18 mouse cellular contexts compared by ENCODE assay signal in genomic region chr10:87286831-87287230, GRCm38 (mm10).
"Had no signal": no experiment of that assay in that cellular context is flagged by ENCODE, and none has a peak within 500 bp of the region (broad histone marks: within the 10 kb centered on the region; RNA-seq: fewer than 3 reads in every experiment).

No protein-coding gene starts in this region.

- H3K4me2 ChIP-seq: lung, embryonic 14.5 days; neural tube, embryonic 13.5 days; neural tube, embryonic 15.5 days had no signal

- H3K4me1 ChIP-seq: midbrain, embryonic 10.5 days; neural tube, embryonic 13.5 days; neural tube, embryonic 15.5 days had no signal

- H3K9ac ChIP-seq: lung, embryonic 14.5 days; neural tube, embryonic 13.5 days; neural tube, embryonic 15.5 days had no signal

- H3K9me3 ChIP-seq: midbrain, embryonic 10.5 days; neural tube, embryonic 13.5 days; neural tube, embryonic 15.5 days had no signal

- H3K27ac ChIP-seq: midbrain, embryonic 10.5 days; neural tube, embryonic 13.5 days; neural tube, embryonic 15.5 days had no signal

- H3K4me3 ChIP-seq: midbrain, embryonic 10.5 days; myocyte; neural tube, embryonic 13.5 days; neural tube, embryonic 15.5 days had no signal

- ATAC-seq: midbrain, embryonic 16.5 days had no signal

- H3K36me3 ChIP-seq: midbrain, embryonic 10.5 days; neural tube, embryonic 13.5 days; neural tube, embryonic 15.5 days had no signal

- DNase-seq: lung, adult 18-20 months; lung, embryonic 14.5 days; lung, postnatal 10 days; lung, postnatal 4 days; midbrain, embryonic 14.5 days; retina, postnatal 1 day; right cerebral cortex, adult 18-20 months; right cerebral cortex, postnatal 25 days; right cerebral cortex, postnatal 4 days; spleen, adult 18-20 months; thymus, adult 2 months; thymus, postnatal 25 days; thymus, postnatal 4 days had no signal

- H3K27me3 ChIP-seq: neural tube, embryonic 13.5 days; neural tube, embryonic 15.5 days had no signal
